Mouse (Mus musculus) spleen, adult 2 months (tissue): ENCODE results near the gene S100a10.

Experiments
- CTCF ChIP-seq: fragments of 200-500 bp; IDR thresholded peaks from 2 replicates; pipeline ENCODE4 v1.5.1; 2011; ENCODE audit warnings: mild to moderate bottlenecking, inconsistent platforms; ENCODE audit not compliant: insufficient read depth, insufficient read length, insufficient replicate concordance; ENCODE audit errors: extremely low read depth
- POLR2A ChIP-seq: fragments of 200-500 bp; IDR thresholded peaks from 2 replicates; pipeline ENCODE4 v1.6.1; 2011; ENCODE audit warnings: low read depth, low read length, inconsistent platforms

DNA sequence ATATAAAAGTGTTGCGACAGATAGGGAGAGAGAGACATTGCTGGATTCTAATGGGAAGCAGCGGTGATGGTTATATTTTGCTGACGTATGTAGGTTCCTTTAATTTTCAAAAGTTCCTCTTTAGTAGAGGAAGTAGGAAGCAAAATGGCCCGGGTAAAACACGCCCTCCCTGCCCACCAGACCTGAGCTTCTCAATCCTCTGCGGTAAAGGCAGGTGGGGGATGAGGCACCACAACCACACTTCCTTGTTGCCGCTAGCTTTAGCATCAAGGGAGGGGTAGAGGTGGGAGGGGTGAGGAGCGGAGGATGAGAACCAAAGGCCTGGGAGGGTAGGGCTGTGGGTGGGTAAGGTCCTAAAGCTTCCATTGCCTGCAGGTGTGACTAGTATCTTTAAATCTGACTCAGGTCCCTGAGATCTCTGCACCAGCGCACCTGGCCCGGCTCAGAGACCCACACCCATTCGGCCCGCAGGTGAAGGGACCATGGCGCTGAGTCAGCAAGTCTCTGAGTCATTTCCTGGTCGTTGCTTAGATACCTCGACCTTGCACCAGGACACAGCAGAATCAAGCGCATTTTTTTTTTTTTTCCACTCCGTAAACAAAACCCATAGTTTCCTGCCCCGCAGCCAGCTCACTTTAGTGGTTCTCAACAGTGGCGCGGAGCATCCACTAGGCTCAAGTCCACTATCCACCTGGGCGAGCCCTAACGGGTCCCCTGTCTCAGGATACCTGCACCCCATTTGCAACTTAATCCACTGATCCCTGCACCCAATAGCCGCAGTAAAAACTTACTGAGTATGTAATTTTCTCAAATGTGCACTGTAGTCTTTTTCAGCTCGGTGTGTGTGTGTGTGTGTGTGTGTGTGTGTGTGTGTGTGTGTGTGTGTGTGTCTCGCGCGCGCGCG lies 48.7 kb upstream of the S100a10 start:
- TF ChIP-seq CTCF (no peak), POLR2A (no peak)
